Mouse (Mus musculus): ENCODE measurements around the gene Adamtsl3.

Gene Adamtsl3

GRCm38 (mm10) chr7:82360186-82360585 lies 24.7 kb downstream of the Adamtsl3 start:
- intact Hi-C loops (cut with DNase I): no loop called here

- intact Hi-C loops (cut with DNase I): no loop called here
Observed at GRCm38 (mm10) chr7:82361127-82361526, 25.6 kb downstream of the Adamtsl3 start.

DNA sequence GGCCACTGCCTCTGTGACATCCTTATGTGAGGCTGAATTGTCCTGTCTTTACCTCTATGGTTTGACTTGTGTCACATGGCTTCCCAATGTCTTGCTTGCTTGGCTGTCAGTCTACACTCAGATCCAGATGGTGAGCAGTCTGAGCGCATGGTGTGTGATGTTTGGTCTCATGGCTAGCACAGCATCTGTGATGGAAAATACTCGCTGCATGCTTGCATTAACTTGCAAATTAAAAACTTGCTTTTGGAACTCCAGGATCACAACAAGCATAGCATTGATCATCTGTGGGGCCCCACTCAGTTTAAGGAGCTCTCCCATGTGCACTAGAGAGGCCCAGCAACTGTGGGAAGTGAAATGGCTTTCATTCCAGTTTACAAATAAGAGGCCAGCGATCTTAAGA lies 29.1 kb downstream of the Adamtsl3 start:
- intact Hi-C loops (cut with DNase I): no loop called here

DNA sequence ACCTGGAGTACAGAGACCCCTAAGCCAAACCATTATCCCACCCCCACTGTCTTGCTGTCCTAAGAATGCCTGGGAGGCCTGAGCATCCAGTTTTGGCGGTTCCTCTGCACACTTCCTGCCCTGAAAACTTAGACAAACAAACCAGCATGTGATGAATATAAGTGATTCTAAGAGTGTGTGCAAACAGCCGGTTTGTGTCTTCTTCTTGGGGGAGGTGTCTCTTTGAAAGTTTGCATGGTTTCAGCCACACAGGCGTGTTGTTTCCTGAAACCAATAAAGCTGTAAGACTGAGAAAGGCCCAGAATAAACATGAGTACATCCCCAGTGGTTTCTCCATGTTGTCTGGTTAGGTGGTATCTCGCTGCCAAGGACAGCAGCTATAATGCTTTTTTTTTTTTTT lies 30.6 kb downstream of the Adamtsl3 start:
- intact Hi-C loops (cut with DNase I): no loop called here

GRCm38 (mm10) chr7:82366471-82366870 lies 31.0 kb downstream of the Adamtsl3 start:
- intact Hi-C loops (cut with DNase I): no loop called here

DNA sequence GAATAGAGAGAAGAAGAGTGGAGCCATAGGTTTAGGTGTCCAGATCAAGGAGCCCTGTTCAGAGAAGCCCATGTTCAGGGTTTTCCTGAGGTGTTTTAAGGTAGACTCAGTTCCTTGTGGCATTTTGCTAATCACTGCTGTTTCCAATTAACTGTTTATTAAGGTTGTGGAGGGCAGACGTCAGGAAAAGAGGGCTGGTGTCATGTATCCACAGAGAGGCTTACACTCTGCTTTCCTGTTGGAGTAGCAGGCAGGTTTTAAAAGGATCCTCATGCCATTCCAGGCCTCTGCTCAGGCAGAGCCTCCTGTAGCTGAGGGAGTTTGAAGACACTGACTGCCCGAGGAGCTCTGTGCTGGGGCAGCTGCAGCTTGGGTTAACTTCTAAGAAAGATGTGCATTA lies 32.6 kb downstream of the Adamtsl3 start:
- intact Hi-C loops (cut with DNase I): no loop called here

DNA sequence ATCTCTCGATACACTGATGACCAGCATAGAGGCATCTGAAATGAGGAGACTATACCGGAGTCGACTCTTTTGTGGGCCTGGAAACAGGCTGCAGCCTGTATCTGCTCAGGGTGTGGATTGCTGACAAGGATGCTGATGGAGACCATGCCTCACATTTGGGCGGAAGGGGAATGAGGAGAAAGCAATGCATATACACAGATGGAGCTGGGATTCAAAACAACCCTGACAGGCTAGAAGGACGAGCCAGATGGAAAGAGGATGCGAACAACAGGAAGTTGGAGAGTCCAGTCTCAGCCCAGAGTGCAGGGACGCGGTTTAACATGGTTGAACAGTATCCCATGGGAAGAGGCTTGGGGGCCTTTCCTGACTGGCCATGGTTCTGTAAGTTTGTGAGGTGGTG lies 34.6 kb downstream of the Adamtsl3 start:
- intact Hi-C loops (cut with DNase I): no loop called here

DNA sequence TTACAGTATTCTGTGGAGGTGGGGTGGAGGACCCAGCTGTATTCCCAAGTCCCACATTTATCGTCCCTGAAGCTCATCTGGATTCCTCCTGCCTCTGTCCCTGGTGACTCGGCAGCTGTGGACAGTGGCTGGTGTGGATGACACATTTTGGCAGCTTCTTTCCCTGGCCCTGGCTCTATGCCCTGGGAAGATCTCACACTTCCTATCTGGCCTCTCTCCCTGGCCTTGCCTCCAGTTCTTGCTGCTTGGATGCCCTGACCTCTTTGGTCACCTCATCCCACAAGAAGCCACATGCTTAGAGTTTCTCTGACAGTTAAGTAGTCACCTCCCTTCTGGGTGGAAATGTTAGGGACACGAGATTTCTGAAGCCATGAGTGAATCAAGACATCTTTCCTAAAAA lies 35.9 kb downstream of the Adamtsl3 start:
- intact Hi-C loops (cut with DNase I): no loop called here

DNA sequence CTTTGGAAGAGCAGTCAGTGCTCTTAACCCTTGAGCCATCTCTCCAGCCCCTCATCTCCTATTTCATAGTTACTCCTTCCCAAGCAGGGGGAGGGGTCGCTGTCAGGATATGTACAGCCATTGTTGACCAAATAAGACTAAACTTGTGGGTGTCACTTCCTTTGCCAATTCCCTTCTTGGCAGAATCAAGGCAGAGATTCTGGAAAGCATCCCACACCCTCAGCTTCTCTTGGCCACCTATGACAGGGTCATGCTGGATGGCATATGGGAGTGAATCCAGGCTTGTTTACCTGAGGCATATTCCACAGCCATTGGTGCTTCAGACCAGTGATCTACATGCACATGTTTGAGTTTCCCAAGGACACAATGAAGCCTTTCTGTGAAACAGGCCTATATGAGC lies 42.8 kb downstream of the Adamtsl3 start:
- intact Hi-C loops (cut with DNase I): no loop called here

- intact Hi-C loops (cut with DNase I): no loop called here
Observed at GRCm38 (mm10) chr7:82379765-82380164, 44.3 kb downstream of the Adamtsl3 start.

DNA sequence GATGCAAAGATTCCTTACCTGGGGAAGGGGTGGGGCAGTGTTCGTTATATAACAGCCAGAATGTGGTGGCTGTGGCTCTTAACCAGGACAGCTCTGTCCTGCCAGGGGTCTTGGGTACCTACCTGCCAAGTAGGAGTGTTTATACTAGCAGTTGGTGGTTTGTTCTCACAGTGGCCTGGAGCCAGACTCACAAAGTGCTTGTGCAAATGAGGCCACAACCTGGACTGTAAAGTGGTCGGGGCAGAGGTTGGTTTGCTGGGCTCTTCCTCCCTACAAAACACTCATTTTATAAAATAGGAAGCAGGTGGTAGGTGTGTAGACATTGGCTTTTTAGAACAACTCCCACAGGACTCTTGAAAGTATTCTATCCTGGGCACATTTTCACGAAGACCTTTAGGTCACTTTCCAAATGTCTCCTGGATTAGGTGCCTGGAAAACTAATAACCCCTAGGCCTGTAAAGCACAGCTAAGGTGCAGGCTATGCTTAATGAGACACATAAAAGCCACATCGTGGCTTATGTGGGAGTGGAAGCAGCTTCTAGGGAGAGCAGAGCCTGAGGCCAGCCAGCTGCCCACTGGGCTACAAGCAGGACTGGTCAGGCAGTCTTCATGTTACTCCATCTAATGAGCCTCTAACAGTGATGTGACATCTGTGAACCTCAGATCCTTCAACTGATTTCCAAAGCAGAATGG lies 47.5 kb downstream of the Adamtsl3 start:
- intact Hi-C loops (cut with DNase I): no loop called here

DNA sequence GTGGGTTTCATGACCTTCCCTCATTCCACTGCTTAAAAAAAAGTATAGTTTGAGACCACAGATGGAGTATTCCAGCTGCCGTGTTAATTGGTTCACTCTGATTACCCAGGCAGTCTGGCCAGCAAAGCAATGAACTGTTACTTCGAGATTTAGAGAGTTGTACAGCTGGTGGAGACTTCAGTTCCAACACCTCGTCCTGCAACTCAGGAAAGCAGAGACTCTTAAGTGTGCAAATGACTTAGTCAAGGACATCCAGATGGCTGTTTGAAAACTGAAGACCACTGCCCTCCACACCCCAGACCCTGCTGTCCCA lies 48.0 kb downstream of the Adamtsl3 start:
- intact Hi-C loops (cut with DNase I): no loop called here

- intact Hi-C loops (cut with DNase I): no loop called here
Observed at GRCm38 (mm10) chr7:82387121-82387520, 51.6 kb downstream of the Adamtsl3 start.

- intact Hi-C loops (cut with DNase I): no loop called here
Observed at GRCm38 (mm10) chr7:82394435-82395186, 59.1 kb downstream of the Adamtsl3 start.

GRCm38 (mm10) chr7:82395239-82395638 lies 59.7 kb downstream of the Adamtsl3 start:
- intact Hi-C loops (cut with DNase I): no loop called here

DNA sequence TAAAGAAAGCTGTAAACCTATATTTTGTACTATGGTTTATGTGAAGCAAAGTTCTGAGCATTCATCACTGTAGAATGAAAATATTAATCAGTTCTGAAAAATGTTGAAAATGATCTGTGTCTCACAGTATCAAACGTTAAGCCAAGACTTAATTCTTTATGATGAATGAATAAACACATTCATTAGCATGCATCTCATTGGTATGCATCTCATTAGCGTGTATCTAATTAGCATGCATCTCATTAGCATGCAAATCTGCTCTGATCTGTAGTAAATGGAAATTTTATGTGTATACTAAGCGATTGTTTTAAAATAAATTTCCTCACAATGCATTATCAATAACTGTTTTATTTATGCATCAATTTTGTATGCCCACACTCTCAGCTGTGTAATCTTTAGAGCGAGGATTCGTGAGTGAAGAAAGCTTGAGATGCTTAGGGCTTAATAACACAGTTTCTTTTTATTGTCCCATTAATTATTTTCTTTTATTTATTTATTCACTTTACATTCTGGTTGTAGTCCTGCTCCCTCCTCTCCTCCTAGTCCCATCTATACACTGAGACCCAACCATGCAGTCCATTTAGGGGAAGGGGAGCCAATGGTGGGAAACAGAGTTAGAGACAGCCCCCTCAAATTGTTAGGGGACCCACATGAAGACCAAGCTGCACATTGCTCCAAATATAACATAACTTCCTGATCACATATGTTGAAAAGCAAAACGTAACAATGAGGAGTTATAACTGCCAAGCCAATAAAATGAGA lies 60.4 kb downstream of the Adamtsl3 start:
- intact Hi-C loops (cut with DNase I): no loop called here

GRCm38 (mm10) chr7:82396869-82397268 lies 61.4 kb downstream of the Adamtsl3 start:
- intact Hi-C loops (cut with DNase I): no loop called here

DNA sequence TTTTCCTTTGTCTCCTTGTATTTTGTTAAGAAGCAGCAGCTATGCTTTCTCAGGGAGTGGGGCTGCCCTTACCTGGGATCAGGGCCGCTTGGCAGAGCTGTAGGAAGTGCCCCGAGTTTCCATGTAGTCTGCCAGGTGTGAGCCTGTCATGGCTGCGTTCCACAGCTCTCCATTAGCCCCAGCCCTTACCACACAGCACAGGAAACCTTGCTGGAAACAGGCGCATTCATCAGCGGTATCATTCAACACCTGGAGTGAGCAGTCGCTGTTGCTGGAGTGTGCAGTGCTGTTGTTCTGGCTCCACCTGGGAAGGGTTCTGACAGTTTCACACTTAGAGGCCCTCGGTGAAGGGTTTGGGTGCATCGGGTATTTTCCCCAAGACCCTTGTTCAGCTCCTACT lies 62.1 kb downstream of the Adamtsl3 start:
- intact Hi-C loops (cut with DNase I): no loop called here

- intact Hi-C loops (cut with DNase I): no loop called here
Observed at GRCm38 (mm10) chr7:82405466-82406045, 70.1 kb downstream of the Adamtsl3 start.

GRCm38 (mm10) chr7:82410966-82411365 lies 75.5 kb downstream of the Adamtsl3 start:
- intact Hi-C loops (cut with DNase I): no loop called here

GRCm38 (mm10) chr7:82416653-82417052 lies 81.2 kb downstream of the Adamtsl3 start:
- intact Hi-C loops (cut with DNase I): no loop called here

- intact Hi-C loops (cut with DNase I): no loop called here
Observed at GRCm38 (mm10) chr7:82417053-82417452, 81.6 kb downstream of the Adamtsl3 start.
